Mouse (Mus musculus) stomach, postnatal 0 days (tissue): ENCODE data around the gene Ces1f.

Source experiments
- CTCF ChIP-seq: IDR thresholded peaks from 2 replicates; pipeline ENCODE4 v1.5.1; 2016; ENCODE audit warnings: antibody characterized with exemption, low read depth, mild to moderate bottlenecking, moderate library complexity
- EP300 ChIP-seq: optimal IDR thresholded peaks from 2 replicates; pipeline ENCODE3; 2016; ENCODE audit warnings: antibody characterized with exemption

- TF ChIP-seq CTCF, result no peak
- TF ChIP-seq EP300, result no peak
These were observed 45.5 kb downstream of the Ces1f start for GRCm38 (mm10) chr8:93234068-93234467.
